Mouse (Mus musculus) kidney, postnatal 4 days (tissue): ENCODE results near the gene Galnt10.
A peak's percentile ranks its signal among the peaks of the same experiment; 100 is the strongest.

Experiments
- DNase-seq, 2 experiments: peaks; one replicate each; pipeline ENCODE4 v3.0.0; 2021; ENCODE audit warnings: mixed read lengths in 2 of 2

The Galnt10 gene

DNA sequence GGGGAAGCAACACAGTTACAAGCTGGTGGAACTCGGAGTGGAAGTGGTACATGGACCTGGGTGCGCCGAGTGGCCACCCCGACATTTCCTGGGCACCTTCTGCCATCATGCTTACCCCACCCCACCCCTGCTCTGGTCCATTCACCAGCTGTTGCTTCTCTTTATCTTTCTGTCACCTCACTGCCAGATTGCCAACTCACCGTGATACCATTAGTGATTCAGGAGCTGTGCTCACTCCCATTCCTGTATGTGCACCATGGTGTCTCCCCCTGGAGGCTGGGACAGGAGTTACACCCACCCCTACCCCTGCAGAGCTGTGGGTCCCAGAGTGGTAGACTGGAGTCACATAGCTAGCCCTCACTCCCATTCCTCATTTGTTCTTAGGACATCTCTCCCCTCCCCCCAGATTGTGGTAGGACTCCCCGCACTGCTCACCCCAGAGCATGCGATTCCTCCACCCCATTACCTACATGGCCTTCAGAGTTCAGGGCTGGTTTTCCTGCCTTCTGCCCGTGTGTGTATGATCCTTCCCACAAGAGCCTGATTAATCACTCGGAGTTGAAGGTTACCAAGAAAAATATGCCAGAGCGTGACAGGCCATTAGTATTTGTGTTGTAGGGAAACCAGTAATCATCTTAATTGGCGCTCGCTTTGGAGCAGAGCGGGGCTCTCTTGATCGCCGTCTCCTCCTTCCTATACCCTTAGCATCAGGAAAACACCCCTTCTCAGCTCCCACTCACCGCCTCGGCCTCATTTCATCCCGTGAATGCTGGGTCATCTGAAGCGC lies 102.2 kb downstream of the Galnt10 start:
- DNase-seq, result peak; percentile 55 to 65

DNA sequence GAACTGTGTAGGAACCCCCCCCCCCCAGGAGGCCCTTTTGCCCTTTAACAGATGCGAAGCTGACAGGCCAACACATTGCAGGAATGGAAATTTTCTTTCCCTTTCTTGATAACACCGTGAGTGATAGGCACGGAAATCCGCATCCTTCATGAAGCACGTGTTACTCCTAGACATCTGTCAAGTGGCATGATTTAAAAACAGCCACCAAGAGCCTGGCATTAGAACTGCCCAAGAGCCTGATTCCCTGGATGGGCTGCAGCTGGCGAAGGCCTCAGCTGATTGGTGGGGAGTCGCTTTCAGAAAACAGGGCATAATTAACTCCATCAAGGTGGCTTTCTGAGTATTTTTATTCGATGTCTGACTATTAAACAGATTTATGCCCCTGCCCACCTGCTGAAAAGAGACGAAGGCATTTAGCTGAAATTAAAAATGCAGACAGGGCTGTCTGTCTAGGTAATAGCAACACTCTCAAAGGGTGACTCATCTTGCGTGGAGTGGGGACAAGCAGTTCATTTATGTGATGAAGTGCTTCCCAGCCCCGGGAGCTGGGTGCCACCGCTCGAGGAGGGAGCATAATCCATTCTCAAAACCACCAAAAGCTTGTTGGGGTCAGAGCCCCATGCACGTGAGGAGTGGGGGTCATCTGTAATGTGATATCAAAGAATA lies 108.4 kb downstream of the Galnt10 start:
- DNase-seq, result no peak

GRCm38 (mm10) chr11:57758621-57759020 lies 113.4 kb downstream of the Galnt10 start:
- DNase-seq, result no peak

- no peak for DNase-seq
Measured at GRCm38 (mm10) chr11:57760509-57761058, 115.3 kb downstream of the Galnt10 start.

GRCm38 (mm10) chr11:57761347-57761746 lies 116.1 kb downstream of the Galnt10 start:
- no peak for DNase-seq

GRCm38 (mm10) chr11:57764124-57764523 lies 118.9 kb downstream of the Galnt10 start:
- peak in 1 of 2 experiments; percentile 30 for DNase-seq

GRCm38 (mm10) chr11:57766617-57767016 lies 121.4 kb downstream of the Galnt10 start:
- DNase-seq, result peak; percentile 22 to 45

- DNase-seq, result peak in 1 of 2 experiments; percentile 38
Measured at GRCm38 (mm10) chr11:57767171-57767570, 121.9 kb downstream of the Galnt10 start.

GRCm38 (mm10) chr11:57770776-57771175 lies 125.5 kb downstream of the Galnt10 start:
- no peak for DNase-seq

- DNase-seq, result no peak
Measured at GRCm38 (mm10) chr11:57771676-57772075, 126.4 kb downstream of the Galnt10 start.

- DNase-seq, result peak in 1 of 2 experiments; percentile 40
Measured at GRCm38 (mm10) chr11:57773479-57773878, 128.2 kb downstream of the Galnt10 start.

DNA sequence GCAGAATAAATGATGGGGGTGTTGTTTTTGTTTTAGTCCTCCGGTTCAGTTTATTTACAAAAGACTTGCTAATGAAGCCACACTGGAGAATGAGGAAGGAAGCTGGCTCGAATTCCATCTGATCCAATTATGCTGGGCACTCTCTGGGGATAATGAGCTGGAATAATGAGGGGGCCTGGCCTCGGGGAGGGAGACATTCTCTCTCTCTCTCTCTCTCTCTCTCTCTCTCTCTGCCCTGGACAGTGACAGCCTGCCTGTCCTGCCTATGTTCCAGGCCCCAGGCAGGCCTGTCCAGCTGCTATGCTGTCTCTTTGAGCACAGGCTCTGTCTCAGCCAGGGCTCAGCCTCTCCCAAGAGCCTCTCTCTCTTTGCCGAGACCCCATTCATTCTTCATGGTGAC lies 128.7 kb downstream of the Galnt10 start:
- DNase-seq, result peak in 1 of 2 experiments; percentile 32

DNA sequence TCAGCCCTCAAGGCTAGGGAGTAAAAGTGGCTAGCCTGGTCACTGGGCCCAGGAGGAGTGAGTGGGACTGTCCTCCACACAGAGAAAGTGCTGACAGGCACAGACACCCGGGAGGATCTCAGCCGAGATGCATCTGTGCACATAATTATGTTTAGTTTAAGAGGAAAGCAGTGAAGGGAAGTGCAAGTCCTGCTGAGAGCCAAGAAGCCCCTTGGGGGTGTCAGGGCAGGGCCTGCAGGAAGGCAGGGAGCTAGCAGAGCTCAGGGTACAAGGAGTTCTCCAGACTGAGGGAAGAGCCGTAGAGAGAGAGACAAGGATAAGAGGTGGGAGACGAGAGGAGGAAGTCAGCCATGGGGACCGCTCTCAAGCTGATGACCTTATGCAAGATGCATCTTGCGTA lies 130.6 kb downstream of the Galnt10 start:
- DNase-seq, result no peak

GRCm38 (mm10) chr11:57776546-57776945 lies 131.3 kb downstream of the Galnt10 start:
- no peak for DNase-seq

DNA sequence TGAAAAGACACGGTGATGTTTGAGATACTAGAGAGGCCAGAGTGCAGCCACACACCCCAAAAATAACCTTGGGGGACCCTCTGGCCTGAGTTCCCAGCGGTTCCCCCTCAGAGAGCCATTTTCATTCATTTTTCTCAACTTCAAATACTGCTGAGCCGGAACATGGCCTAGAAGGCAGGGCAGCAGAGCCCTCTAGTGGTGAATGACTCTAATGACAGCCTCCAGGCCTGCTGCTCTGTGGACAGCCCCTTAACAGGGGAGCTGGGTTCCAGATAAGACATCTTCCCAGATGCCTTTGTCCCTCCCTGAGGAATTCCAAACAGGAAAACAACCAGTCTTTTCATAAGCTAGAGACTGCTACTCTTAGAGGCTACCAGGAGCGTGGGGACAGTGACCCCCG lies 133.1 kb downstream of the Galnt10 start:
- DNase-seq, result peak; percentile 53 to 67

DNA sequence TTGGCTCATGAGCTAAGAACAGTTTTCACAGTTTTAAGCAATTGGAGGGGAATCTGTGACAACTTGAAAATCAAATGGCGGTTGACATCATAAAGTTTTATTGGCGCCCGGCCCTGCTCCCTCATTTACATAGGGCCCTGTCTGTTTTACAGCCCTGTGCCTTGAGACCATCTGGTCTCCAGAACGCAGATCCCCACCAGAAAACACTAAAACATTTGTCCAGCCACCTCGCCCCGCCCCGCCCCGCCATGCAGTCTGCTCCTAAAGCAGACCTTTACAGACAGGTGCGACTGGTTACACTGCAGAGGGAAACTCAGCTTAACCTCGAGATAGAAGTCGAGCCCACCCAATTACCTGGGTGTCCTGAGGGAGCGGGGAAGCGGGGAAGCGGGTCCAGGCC lies 134.6 kb downstream of the Galnt10 start:
- no peak for DNase-seq

DNA sequence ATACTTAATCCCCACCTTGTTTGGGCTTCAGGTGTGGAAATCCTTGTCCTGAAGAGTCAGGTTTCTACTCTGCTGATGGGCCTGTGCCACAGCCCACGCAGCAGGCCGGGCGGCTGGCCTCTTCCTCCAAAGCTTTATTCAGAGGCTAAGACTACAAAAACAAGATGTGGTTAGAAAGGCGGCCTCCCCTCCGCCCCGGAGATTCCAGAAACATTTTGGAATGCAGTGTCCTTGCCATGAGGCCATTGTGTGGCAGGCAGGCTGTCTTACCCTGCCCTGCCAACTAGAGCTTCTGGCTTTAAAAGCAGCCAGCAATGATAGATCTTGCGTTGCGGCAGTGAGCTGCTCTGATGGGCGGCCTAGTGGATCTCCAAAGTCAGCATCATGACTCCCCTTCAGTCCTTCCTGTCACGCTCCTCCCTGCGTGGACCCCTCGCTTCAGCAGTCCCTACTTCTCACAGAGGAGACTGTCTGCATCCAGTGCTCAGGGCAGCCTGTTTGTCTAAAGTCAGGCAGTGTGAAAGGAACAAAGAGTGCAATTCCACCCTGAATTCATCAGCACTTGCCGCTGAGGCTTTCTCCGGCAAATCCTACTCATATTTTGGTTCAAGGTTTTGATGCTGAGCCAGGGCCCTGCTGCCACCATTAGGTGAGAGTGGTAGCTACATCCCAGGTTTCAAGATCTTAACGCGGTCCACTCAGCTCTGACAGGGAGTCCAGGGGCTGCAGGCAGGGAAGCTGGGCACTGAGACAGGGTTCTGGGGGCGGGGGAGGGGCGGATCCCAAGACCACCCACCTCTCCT lies 141.6 kb downstream of the Galnt10 start:
- peak; percentile 63 to 74 for DNase-seq

DNA sequence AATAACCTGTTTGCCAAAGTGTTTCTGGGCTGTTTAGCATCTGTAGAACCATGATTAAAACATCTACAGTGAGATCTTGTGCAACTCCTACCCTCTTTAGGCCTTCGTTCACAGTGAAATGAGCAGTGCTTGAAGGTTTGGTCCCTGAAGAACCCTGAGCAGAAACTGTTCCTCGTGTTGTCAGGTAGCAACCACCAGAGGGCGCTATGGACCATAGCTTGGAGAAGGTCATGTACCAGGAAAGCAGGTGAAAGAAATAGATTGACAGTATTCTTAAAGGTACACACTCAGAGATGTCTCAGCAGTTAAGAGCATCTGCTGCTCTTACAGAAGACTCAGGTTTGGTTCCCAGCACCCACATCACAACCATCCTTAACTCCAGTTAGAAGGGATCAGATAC lies 142.7 kb downstream of the Galnt10 start:
- peak; percentile 49 to 62 for DNase-seq

DNA sequence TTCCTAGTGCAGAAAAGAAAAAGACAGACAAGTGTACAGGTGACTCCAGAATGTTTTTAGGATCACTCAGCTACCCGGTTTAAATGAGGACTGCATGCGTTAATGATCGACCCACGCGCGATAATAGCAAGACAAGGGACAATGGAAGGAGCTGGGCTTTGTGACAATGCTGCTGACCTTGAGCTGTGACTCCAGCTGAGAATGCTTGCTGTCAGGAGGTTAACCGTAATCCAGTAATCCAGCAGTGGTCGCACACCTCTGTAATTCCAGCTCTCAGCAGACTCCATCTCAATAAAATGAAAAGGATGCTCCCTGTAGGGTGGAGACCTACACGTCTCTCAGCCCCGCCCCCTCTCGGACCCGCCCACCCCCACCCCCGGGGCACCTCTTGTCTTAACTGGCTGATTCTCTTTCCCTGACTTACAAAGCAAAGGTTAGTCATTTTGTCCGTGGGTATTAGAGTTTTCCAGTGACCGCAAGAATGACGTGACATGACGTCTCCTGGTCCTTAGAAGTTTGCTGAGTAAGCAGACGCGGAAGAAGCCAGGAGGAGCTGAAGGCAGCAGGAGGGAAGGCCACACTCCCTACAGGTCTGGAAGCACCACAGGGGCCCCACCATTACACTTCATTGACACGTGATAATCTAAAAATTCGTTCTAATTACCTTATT lies 145.8 kb downstream of the Galnt10 start:
- peak in 1 of 2 experiments; percentile 2 for DNase-seq

DNA sequence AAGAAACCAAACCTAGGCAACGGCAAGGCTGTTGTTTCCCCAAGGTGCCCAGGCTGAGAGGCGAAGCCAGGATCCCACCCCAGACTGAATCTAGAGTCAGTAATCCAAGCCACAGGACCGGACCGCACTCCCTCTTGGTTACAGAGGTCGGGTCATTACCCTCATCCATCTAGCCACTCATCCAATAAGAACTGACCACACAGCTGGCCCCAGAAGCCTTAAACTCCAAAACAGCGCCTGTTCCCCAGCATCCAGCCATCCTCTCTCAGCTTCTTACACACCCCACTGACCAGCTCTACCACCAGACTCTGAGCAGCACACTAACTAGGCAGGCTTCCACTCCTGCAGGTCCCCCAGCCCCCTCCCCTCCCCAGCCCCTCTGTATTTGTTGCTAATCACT lies 149.8 kb downstream of the Galnt10 start:
- DNase-seq, result no peak

DNA sequence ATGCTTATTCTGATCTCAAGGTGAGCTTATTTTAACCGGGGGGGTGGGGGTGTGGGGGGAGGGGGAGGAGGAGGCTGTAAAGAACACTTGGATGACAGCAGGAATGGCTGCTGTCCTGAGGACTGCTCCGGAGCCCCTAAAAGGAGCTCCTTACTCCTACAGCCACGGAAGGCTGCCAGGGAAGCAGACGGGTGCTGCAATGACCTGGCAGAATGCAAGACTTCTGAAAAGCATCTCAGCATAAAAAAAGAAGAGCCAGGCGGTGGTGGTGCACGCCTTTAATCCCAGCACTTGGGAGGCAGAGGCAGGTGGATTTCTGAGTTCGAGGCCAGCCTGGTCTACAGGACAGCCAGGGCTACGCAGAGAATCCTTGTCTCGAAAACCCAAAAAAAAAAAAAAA lies 152.6 kb downstream of the Galnt10 start:
- DNase-seq, result no peak

GRCm38 (mm10) chr11:57799456-57799855 lies 154.2 kb downstream of the Galnt10 start:
- no peak for DNase-seq
